Mouse (Mus musculus) neural tube, embryonic 14.5 days (tissue): Measurements from ENCODE around the gene Ttc23. TPM values are rescaled to one million over a fixed set of nuclear protein-coding genes. Genes with fewer than 3 reads are reported as not detected.
A peak's percentile ranks its signal among the peaks of the same experiment; 100 is the strongest.

Experiments
- ATAC-seq: fragments of 200-750 bp; cut with Nextera tagmentation; 2 replicates; pipeline ENCODE4 v1.8.0; 2017; ENCODE audit warnings: low read depth, mild to moderate bottlenecking, moderate TSS enrichment, moderate library complexity
- H3K27ac ChIP-seq: fragments of 300-500 bp; sonication (generic); 2 replicates; pipeline ENCODE4 v1.5.1; 2014; ENCODE audit warnings: low read depth, mild to moderate bottlenecking, control low read depth, low read length, moderate library complexity, mixed read lengths
- H3K27me3 ChIP-seq: fragments of 300-500 bp; sonication (generic); 2 replicates; pipeline ENCODE4 v1.6.1; 2014; ENCODE audit warnings: low read length; ENCODE audit not compliant: control insufficient read depth, insufficient read depth
- H3K36me3 ChIP-seq: fragments of 300-500 bp; sonication (generic); 2 replicates; pipeline ENCODE4 v1.6.1; 2014; ENCODE audit warnings: low read length, mixed read lengths; ENCODE audit not compliant: control insufficient read depth, insufficient read depth
- H3K4me1 ChIP-seq: fragments of 300-500 bp; sonication (generic); 2 replicates; pipeline ENCODE4 v1.6.1; 2014; ENCODE audit warnings: low read length; ENCODE audit not compliant: control insufficient read depth, insufficient read depth
- H3K4me2 ChIP-seq: fragments of 300-500 bp; sonication (generic); 2 replicates; pipeline ENCODE4 v1.6.1; 2014; ENCODE audit warnings: mild to moderate bottlenecking, low read depth, low read length, control low read depth
- H3K4me3 ChIP-seq: fragments of 300-500 bp; sonication (generic); 2 replicates; pipeline ENCODE4 v1.5.1; 2014; ENCODE audit warnings: low read depth, low read length, control low read depth, mixed read lengths
- H3K9ac ChIP-seq: fragments of 300-500 bp; sonication (generic); replicated peaks from 2 replicates; pipeline ENCODE4 v1.6.1; 2014; ENCODE audit warnings: low read depth, mild to moderate bottlenecking, control low read depth, low read length, mixed read lengths
- H3K9me3 ChIP-seq: fragments of 300-500 bp; sonication (generic); 2 replicates; pipeline ENCODE4 v1.6.1; 2016; ENCODE audit warnings: low read length; ENCODE audit not compliant: control insufficient read depth
- WGBS: fragments of 180-500 bp; shearing (Covaris S2); extraction: QIAGEN DNeasy Blood & Tissue Kit; methylation state at CpG from one replicate; pipeline ENCODE4 v1.1.7; 2014; 5-methylcytosine and 5-hydroxymethylcytosine counted together
- polyA plus RNA-seq: library from polyadenylated mRNA; unstranded; fragments of >200 nt; fragmentation: Nextera tagmentation; extraction: Ambion mirVana; gene quantifications from 2 replicates; pipeline ENCODE4 v1.2.1, GENCODE M21; 2014

The Ttc23 gene
- polyA plus RNA-seq, 1 experiment from 2014 or later, result 5.4 TPM

DNA sequence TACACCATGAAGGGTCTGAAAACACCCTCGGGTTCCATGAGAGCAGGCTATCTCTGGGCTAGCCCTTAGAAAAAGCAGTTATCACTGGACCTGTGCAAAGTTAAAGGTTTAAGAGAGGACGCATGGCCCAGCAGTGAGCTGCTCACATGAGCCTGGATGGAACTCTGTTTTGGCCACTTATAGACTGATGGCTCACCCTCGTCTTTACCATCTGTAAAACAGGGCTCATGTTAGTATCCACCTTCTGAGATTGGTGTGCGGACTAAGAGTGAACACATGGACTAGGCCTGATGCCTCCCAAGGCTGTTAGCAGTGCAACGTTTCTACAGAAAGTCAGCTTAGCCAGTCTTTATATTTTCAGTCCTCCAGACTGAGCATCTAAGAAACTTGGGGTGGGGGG is 109.4 kb downstream of the Ttc23 start:
- no peak overlapping the region for H3K9ac ChIP-seq
- 0 out of 2 replicates have a peak, but pooled peaks cover 3% of the 10 kb centered on the region for H3K27me3 ChIP-seq
- no peak overlapping the region for H3K4me2 ChIP-seq
- H3K4me1 ChIP-seq, result no peaks in the 10 kb centered on the region
- no peak overlapping the region for H3K27ac ChIP-seq
- H3K36me3 ChIP-seq, result no peaks in the 10 kb centered on the region
- ATAC-seq, result no peak
- H3K9me3 ChIP-seq, result no peaks in the 10 kb centered on the region
- WGBS, result 87% methylated on average over 5 of the region's 5 CpGs
- H3K4me3 ChIP-seq, result no peak overlapping the region

DNA sequence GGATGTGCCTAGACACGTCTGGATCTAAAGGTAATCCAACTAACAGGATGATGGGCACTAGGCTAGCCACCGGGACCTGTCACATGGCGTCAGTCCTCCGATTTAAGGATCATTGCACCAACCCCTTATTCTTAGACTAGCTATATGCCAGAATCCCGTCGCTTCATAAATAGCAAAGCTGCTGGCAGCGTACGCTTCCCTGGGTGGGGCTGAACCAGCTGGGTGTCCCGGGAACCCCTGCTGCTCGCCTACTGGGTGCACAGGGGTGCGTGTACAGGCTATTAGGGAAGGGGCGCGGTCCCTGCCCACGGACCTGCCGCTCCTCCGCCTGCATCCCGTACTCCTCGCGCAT is 111.3 kb downstream of the Ttc23 start:
- Histone ChIP-seq H3K9ac (peak overlapping the region; percentile 64), H3K4me3 (peak overlapping the region; percentile 57), H3K9me3 (no peaks in the 10 kb centered on the region), H3K4me2 (peak overlapping the region; percentile 98), H3K4me1 (no peaks in the 10 kb centered on the region), H3K36me3 (no peaks in the 10 kb centered on the region), H3K27me3 (0 out of 2 replicates have a peak, but pooled peaks cover 3% of the 10 kb centered on the region), H3K27ac (peak overlapping the region; percentile 74)
- ATAC-seq, result no peak; the same call in 1 of the 2 replicates
- WGBS, result 1% methylated on average over 19 of the region's 19 CpGs

DNA sequence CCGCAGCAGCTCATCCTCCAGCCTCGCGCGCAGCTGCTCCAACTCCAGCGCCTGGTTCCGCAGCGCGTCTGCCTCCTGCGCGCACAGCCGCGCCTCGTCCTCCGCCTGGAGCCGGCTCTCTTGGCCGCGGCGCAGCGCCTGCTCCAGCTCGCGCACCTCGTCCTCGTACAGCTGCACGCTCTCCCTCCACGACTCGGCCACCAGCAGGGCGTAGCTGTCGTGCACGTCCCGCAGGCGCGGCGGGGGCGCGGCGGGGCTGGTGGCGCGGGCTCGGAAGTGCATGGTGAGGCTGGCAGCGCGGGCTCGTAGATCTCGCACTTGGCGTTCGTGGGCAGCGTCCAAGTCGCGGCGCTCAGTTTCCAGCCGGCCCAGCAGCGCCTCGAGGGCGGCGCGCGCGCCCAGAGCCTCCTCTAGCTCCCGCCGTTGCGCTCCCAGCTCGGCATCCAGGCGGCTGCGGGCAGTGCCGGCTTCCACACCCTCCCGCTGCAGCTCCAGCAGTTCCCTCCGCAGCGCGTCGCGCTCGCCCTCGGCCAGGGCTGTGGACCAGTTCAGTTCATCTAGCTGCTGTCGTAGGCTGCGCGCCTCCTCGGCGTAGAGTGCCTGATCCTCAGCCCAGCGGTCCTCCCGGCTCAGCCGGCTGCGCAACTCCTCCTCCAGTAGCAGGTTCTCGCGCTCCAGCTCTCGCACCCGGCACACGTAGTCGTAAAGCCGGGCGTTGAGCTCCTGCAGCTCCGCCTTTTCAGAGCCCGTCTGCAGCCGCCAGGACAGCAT is 111.8 kb downstream of the Ttc23 start:
- 0 out of 2 replicates have a peak, but pooled peaks cover 3% of the 10 kb centered on the region for H3K27me3 ChIP-seq
- H3K4me3 ChIP-seq, result peak overlapping the region; percentile 57
- peak overlapping the region; percentile 74 for H3K27ac ChIP-seq
- H3K9ac ChIP-seq, result peak overlapping the region; percentile 64
- H3K36me3 ChIP-seq, result no peaks in the 10 kb centered on the region
- under 1% methylated on average over 85 of the region's 92 CpGs for WGBS
- no peaks in the 10 kb centered on the region for H3K4me1 ChIP-seq
- peak; percentile 86 for ATAC-seq
- peak overlapping the region; percentile 98 for H3K4me2 ChIP-seq
- no peaks in the 10 kb centered on the region for H3K9me3 ChIP-seq

DNA sequence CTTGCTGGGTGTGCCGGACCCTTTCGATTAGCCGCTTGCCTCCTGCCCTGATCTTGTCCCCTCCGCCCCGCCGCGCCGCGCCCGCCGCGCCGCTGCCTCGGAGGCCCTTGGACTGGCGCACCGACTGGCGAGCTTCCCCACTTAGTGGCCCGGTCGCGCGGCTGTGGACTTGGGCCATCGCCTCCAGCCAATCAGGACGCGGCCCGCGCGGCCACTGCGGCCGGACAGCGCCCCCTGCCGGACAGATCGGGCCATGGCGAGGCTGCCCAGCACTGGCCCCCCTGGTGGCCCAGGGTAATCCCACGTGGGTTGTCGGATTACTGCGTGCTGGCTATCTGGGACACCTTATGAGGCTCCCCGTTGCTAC is 112.4 kb downstream of the Ttc23 start, which contains the start of gene Synm:
TSS of gene Synm (minus strand) at position 114 of the 367 bp plus-strand sequence.
- H3K27me3 ChIP-seq, result 0 out of 2 replicates have a peak, but pooled peaks cover 3% of the 10 kb centered on the region
- H3K4me3 ChIP-seq, result peak within 1 kb of the TSS; percentile 57
- no peaks in the 10 kb centered on the region for H3K36me3 ChIP-seq
- H3K9ac ChIP-seq, result peak within 1 kb of the TSS; percentile 64
- H3K4me2 ChIP-seq, result peak within 1 kb of the TSS; percentile 98
- H3K9me3 ChIP-seq, result no peaks in the 10 kb centered on the region
- H3K4me1 ChIP-seq, result no peaks in the 10 kb centered on the region
- ATAC-seq, result peak; percentile 94
- H3K27ac ChIP-seq, result peak within 1 kb of the TSS; percentile 74
- WGBS, result under 1% methylated on average over 34 of the region's 37 CpGs

DNA sequence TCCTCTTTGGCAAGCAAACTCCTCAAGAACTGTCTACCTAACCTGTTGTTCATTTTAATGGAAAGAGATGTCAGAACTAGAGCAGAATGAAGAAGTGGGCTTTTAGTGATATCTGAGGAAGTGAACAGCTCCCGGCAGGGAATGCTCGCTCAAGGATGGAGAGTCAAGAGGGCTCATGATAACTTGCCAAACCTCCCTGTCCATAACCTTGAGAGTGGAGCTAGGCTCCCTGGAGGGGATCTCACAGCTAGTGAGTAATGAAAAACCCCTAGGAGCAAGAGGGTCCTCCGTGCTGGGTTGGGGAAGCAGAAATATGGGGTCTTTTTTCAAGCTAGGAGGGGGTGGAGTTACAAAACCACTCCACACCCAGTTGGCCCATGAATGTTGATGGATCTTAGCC is 116.4 kb downstream of the Ttc23 start:
- no peaks in the 10 kb centered on the region for H3K4me1 ChIP-seq
- no peak overlapping the region for H3K27ac ChIP-seq
- no peak for ATAC-seq
- H3K36me3 ChIP-seq, result no peaks in the 10 kb centered on the region
- H3K9me3 ChIP-seq, result no peaks in the 10 kb centered on the region
- no peak overlapping the region for H3K4me2 ChIP-seq
- H3K27me3 ChIP-seq, result no peaks in the 10 kb centered on the region
- H3K4me3 ChIP-seq, result no peak overlapping the region
- 64% methylated on average over 3 of the region's 3 CpGs for WGBS
- H3K9ac ChIP-seq, result no peak overlapping the region

DNA sequence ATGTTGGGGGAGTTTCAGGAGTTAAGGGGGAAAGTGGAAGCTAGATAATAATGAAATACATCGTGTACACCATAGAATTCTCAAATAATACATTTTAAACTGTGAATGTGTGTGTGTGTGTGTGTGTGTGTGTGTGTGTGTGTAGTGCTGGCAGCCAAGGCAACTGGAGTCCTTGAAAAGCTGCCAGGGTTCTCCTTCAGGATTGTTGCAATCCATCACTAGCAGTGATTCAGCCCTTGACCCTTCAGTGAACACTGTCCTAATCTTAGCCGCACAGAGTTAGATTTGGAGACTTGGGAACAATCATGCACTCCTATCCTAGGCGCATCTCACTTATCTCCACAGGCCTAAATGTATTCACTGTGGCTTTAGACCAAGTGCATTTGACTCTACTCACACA is 120.9 kb downstream of the Ttc23 start:
- Histone ChIP-seq H3K4me1 (no peaks in the 10 kb centered on the region), H3K36me3 (no peaks in the 10 kb centered on the region), H3K4me3 (no peak overlapping the region), H3K4me2 (no peak overlapping the region), H3K27ac (no peak overlapping the region), H3K27me3 (no peaks in the 10 kb centered on the region), H3K9ac (no peak overlapping the region), H3K9me3 (no peaks in the 10 kb centered on the region)
- no peak for ATAC-seq
- WGBS, result 84% methylated on average over 3 of the region's 3 CpGs

DNA sequence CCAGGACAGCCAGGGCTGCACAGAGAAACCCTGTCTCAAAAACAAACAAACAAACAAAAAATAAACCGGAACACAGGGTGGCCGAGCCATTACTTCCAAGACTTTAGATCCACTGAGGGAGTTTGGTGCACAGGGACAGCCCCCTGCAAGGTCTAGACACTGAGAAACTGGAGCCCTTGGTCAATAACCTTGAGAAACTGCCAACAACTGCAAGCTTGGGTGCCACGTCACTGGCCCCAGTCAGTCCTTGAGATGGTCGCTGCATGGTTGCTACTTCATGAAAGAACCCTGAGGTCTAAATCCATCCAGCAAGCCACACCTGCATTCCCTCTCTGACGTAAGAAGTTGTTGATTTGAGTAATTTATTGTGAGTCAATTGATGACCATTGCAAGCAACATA is 122.3 kb downstream of the Ttc23 start:
- ATAC-seq, result no peak
- no peak overlapping the region for H3K4me2 ChIP-seq
- H3K36me3 ChIP-seq, result no peaks in the 10 kb centered on the region
- H3K9me3 ChIP-seq, result no peaks in the 10 kb centered on the region
- WGBS, result 91% methylated on average over 5 of the region's 5 CpGs
- H3K4me3 ChIP-seq, result no peak overlapping the region
- no peak overlapping the region for H3K27ac ChIP-seq
- no peak overlapping the region for H3K9ac ChIP-seq
- H3K4me1 ChIP-seq, result no peaks in the 10 kb centered on the region
- no peaks in the 10 kb centered on the region for H3K27me3 ChIP-seq

DNA sequence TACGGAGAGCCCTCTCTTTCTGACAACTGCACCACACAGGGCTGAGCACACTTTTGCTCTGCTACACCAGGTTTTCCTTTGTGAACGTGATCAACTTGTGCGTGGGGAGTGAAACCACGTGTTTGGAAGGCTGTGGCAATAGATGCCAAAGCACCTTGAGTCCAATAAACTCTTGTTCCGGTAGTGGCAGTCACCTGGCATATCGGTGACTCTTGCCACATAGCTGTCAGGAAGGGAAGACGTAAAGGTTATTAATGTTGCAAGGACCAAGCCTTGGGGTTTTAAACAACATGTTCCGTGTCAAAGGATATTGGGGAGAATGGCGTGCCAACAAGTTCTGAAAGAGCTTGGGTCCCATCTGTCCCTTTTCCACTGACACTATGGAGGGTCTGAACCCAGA is 125.0 kb downstream of the Ttc23 start:
- H3K4me3 ChIP-seq, result no peak overlapping the region
- ATAC-seq, result no peak
- 87% methylated on average over 9 of the region's 9 CpGs for WGBS
- no peak overlapping the region for H3K27ac ChIP-seq
- no peak overlapping the region for H3K4me2 ChIP-seq
- no peaks in the 10 kb centered on the region for H3K27me3 ChIP-seq
- H3K36me3 ChIP-seq, result no peaks in the 10 kb centered on the region
- no peaks in the 10 kb centered on the region for H3K4me1 ChIP-seq
- H3K9me3 ChIP-seq, result no peaks in the 10 kb centered on the region
- no peak overlapping the region for H3K9ac ChIP-seq

DNA sequence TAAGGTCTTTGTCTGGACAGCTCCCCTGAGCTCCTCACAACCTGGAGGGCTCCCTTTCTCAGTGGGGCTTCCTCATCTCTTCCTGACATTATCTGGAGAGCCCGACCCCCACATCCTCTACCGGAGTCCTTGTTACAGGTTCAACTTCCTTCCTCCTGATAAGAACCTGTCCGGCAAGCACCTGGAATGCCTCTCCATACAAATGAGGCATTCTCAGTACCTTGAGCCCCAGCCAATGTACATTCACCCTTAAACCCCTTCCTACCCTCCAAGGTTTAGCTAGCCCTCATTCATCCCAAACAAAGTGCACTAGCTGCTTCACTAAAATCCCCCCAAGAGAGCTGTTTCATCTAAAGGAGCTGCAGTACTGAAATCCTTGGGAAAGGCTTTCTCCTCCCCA is 128.4 kb downstream of the Ttc23 start:
- Histone ChIP-seq H3K9ac (no peak overlapping the region), H3K36me3 (no peaks in the 10 kb centered on the region), H3K27ac (no peak overlapping the region), H3K4me1 (no peaks in the 10 kb centered on the region), H3K27me3 (no peaks in the 10 kb centered on the region), H3K4me3 (no peak overlapping the region), H3K4me2 (no peak overlapping the region), H3K9me3 (no peaks in the 10 kb centered on the region)
- 74% methylated on average over 3 of the region's 3 CpGs for WGBS
- no peak for ATAC-seq
